Mouse (Mus musculus) layer of hippocampus, postnatal 25 days (tissue): ENCODE data around the gene Dlgap4. TPM values are rescaled to one million over a fixed set of nuclear protein-coding genes. Genes with fewer than 3 reads are reported as not detected.

ENCODE experiments used
- DNase-seq, 2 experiments: peaks; one replicate each; pipeline ENCODE4 v3.0.0; 2022; ENCODE audit warnings: mixed read lengths in 2 of 2, low spot score in 1 of 2; ENCODE audit errors: extremely low spot score in 1 of 2
- total RNA-seq, 2 experiments: library from RNA; stranded (reverse); gene quantifications; 2 replicates each; pipeline ENCODE4 v1.2.3; 2021

The Dlgap4 gene
- total RNA-seq, 2 experiments from 2014 or later, result 180 to 211 TPM

GRCm38 (mm10) chr2:156729537-156730469 lies 116.3 kb downstream of the Dlgap4 start:
- no peak for DNase-seq

- no peak for DNase-seq
Measured at GRCm38 (mm10) chr2:156730501-156730921, 117.0 kb downstream of the Dlgap4 start.

DNA sequence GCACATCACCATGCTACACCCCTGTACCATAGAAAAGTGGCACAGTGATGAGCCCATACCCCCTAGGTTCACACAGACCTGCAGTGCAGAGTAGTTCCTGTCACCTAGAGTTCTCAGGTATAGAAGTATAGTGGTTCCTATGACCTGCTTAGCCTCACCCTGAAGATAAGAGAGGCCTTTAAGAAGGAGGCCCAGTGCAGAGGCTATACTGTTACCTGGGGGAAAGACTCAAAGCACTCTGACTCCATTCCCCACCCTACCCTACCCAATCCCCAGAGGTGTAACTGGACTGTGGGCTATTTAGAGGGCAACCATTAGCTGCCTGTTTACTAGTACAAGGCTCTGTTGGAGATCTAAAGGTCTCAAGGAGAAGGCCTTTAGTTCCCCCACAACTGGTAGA lies 118.1 kb downstream of the Dlgap4 start:
- DNase-seq, result no peak

DNA sequence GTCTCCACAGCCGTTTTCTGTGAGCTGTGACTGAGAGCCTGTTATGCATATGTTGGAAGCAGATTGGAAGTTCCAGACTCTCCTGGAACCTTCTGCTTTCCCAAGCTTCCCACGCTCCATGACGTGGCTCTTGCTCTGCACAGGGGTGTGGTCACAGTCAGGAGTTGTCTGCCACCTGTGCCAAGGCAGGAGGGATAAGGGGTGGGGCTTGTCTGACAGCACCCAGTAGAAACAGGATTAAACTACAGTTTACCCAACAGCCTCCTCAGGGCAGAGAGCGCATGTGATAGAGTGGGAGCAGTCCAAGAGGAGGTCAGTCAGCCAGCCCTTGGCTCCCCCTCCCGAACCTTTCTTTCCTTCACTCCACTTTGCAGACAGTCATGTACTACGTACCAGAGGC lies 118.6 kb downstream of the Dlgap4 start:
- DNase-seq, result peak in 1 of 2 experiments; percentile 47

GRCm38 (mm10) chr2:156735761-156736335 lies 122.3 kb downstream of the Dlgap4 start:
- DNase-seq, result no peak

DNA sequence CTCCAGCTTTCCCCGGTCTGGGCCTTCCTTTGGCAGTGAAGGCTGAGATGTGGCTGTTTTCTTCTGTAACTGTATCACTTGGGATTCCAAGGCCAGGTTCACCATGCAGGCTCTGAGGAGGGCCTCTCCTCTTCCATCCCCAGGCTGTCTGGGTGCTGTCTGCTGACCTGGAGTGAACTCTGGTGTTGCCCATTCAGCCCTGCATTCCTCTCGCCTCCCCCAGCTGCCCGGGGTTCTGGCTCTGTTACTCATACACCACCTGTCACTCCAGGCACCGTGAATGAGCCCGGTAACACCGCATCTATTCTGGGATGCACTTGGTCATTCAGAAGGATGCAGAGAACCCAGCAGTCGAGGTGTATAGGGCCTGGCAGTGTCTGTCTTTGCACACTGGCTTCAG lies 123.3 kb downstream of the Dlgap4 start:
- no peak for DNase-seq

- no peak for DNase-seq
Measured at GRCm38 (mm10) chr2:156737976-156738375, 124.5 kb downstream of the Dlgap4 start.

DNA sequence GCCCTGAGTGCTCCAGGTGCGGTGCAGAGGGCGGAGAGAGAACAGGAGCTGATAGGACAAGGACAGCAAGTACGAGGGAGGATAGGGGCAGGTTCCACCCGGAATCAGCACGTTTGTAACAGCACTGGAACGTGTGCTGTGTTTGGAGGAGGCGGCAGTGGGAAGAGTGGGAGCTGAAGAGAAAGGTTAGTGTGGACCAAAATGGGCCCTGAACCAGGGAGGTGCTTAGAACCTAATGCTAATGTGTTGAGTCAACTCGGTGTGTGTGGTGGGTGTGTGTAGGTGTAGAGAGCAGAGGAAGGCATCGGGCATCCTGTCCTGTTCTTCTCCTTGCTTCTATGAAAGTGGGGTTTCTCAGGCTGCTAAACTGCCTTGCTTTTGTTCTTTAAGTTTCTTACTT lies 127.8 kb downstream of the Dlgap4 start:
- DNase-seq, result no peak

- no peak for DNase-seq
Measured at GRCm38 (mm10) chr2:156741998-156742397, 128.5 kb downstream of the Dlgap4 start.

DNA sequence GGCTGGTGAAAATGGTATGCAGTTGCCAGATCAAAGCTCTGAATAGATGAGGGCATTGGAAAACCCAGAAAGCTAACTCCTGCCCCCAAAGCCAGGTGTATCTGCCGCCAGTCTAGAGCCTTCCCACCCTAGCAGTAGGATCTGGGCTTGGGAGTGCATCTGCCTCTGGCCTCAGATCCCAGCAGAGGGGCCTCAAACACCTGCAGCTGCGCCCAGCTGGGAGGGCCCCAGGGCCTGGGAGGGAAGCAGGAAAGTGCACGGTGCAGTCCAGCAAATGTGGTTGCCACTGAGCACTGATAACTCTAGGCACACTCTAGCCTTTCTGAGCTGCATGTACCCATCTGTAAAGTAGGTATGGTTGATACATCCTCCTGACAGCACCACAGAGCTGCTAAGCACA lies 129.7 kb downstream of the Dlgap4 start:
- no peak for DNase-seq

DNA sequence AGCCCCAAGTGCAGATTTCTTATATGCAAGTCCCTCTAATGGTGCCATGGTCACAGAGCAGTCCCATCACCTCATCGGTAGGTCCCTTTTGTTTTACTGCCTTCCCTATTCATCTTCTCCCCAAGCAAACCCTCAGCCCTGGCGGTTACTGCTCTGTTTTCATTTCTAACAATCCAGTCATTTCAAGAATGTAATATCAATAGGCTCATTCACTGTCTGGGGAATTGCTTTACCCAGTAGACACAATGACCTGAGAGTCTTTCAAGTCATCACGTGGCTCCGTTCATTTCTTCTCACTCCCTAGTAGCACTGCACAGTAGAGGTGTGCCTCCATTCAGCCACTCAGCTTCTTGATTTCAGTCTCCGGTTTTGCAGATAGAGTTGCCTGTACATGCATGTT lies 130.9 kb downstream of the Dlgap4 start:
- DNase-seq, result no peak

DNA sequence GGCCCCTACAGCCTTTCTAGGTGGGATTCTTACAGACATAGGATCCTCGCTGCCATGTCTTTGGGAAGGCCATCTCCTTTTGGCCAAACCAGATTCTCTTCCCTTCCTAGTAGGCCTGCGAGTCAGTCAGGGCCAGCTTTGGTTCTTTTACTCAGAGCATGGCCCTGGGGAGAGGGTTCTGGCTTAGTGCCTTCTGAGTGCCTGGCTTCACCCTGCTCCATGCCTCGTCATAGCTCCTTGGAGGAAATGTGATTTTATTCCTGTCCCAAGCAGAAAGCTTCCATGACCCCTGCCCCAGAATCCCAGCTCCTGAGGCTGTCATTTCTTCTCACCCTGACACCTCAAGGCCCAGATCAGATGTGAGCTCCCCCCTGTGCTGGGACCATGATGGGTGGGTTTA lies 133.8 kb downstream of the Dlgap4 start:
- no peak for DNase-seq

GRCm38 (mm10) chr2:156749687-156750086 lies 136.2 kb downstream of the Dlgap4 start:
- no peak for DNase-seq

DNA sequence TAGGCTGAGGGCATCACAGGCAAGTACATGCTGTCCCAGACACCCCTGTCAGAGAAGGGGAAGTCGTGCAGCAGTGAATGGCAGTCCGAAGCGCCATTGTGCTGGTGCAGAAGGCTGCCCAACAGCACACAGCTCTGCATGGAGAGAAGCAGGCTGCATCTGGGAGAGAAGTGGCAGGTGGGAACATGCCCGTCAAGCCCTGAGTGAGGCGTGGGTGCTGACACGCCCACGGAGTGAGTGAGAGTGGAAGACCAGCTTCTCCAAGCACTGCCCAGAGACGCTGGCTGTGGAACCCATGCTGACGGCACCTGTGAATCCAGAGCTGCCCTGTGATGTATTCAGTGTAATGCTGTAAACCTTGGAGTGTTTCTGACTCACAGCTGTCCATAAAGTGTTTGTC lies 143.4 kb downstream of the Dlgap4 start:
- DNase-seq, result no peak

GRCm38 (mm10) chr2:156760843-156761505 lies 147.5 kb downstream of the Dlgap4 start:
- no peak for DNase-seq

- DNase-seq, result no peak
Measured at GRCm38 (mm10) chr2:156761521-156762278, 148.2 kb downstream of the Dlgap4 start.

- DNase-seq, result no peak
Measured at GRCm38 (mm10) chr2:156762499-156762898, 149.0 kb downstream of the Dlgap4 start.

- DNase-seq, result no peak
Measured at GRCm38 (mm10) chr2:156763101-156763500, 149.6 kb downstream of the Dlgap4 start.

GRCm38 (mm10) chr2:156764022-156764421 lies 150.5 kb downstream of the Dlgap4 start:
- no peak for DNase-seq

DNA sequence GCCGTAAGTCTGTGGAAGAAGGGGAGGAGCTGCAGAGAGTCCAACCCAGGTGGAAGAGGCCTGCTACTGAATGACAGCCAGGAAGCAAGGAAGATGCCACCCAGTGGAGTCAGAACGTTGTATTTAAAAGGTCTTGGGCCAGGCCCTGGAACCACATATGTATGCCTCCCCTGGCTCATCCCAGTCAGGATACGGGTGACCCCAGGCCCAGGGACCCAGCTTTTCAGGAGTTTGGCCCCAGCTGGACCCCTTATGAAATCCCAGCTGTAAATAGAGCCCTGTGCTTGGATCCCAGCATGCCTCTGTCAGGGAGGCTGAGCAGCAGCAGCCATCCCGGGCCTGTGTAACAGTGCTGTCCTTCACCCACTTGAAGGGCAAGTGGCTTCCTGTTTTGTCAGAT lies 151.2 kb downstream of the Dlgap4 start:
- DNase-seq, result no peak

- no peak for DNase-seq
Measured at GRCm38 (mm10) chr2:156765593-156765992, 152.1 kb downstream of the Dlgap4 start.
